Mouse (Mus musculus): ENCODE measurements around the gene Fam169b. TPM values are rescaled to one million over a fixed set of nuclear protein-coding genes. Genes with fewer than 3 reads are reported as not detected.

Fam169b gene
- polyA plus RNA-seq, 1 experiment from 2014 or later: 1.2 TPM

Other genes starting within 250 kb of the Fam169b start
- not detected in 2 replicates for gene Pgpep1l, start 9.6 kb upstream of the Fam169b start, polyA plus RNA-seq (2016; fragmentation: Nextera tagmentation; extraction: Ambion mirVana)

Measured in limb, embryonic 10.5 days (tissue).